Mouse (Mus musculus) megakaryocyte, embryonic 14.5 days (primary cell): ENCODE measurements at regions not wholly inside any gene's neighbourhood (a gene's known extent, or its start where the extent isn't known, plus 50 kb on each side); places are given as distances from the start of the nearest gene placed in this dataset.

Experiments
- FLI1 ChIP-seq: IDR thresholded peaks from 2 replicates; pipeline ENCODE4 v1.6.1; 2012; ENCODE audit warnings: low read length, inconsistent platforms, mixed read lengths
- GATA1 ChIP-seq: IDR thresholded peaks from 3 replicates; pipeline ENCODE4 v1.6.1; 2012; ENCODE audit warnings: mixed read lengths, low read length, inconsistent platforms, borderline replicate concordance

- TF ChIP-seq GATA1 (no peak), FLI1 (no peak)
Observed at GRCm38 (mm10) chr12:6151476-6151875, 776.0 kb upstream of the Klhl29 start.
